Mouse (Mus musculus) embryonic fibroblast, embryonic 13.5 days (primary cell): ENCODE measurements around the gene Lingo2. TPM values are rescaled to one million over a fixed set of nuclear protein-coding genes. Genes with fewer than 3 reads are reported as not detected.
"Not testable (repeated sequence)": the region's sequence is repeated elsewhere in the genome, so short reads cannot be mapped to it uniquely, and the experiment has no call there.

Experiments used
- H3K27ac ChIP-seq: 2 replicates; pipeline ENCODE4 v1.5.1; 2012; ENCODE audit warnings: low read length, control low read depth, inconsistent platforms; ENCODE audit not compliant: insufficient read depth
- H3K4me1 ChIP-seq: 2 replicates; pipeline ENCODE4 v1.6.1; 2011; ENCODE audit warnings: low read length; ENCODE audit not compliant: control insufficient read depth, insufficient read depth
- H3K4me3 ChIP-seq: 2 replicates; pipeline ENCODE4 v1.5.1; 2011; ENCODE audit warnings: mild to moderate bottlenecking, control low read depth, low read length; ENCODE audit not compliant: insufficient read depth
- CTCF ChIP-seq: IDR thresholded peaks from 2 replicates; pipeline ENCODE4 v1.5.1; 2011; ENCODE audit warnings: mild to moderate bottlenecking, control low read depth, low read length, moderate library complexity, borderline replicate concordance; ENCODE audit not compliant: insufficient read depth
- POLR2A ChIP-seq: IDR thresholded peaks from 2 replicates; pipeline ENCODE4 v1.6.1; 2011; ENCODE audit warnings: low read depth, mild to moderate bottlenecking, control low read depth, low read length, moderate library complexity
- polyA plus RNA-seq: library from polyadenylated mRNA; stranded (reverse); fragments of >200 nt; gene quantifications from 2 replicates; pipeline ENCODE4 v1.2.4, GENCODE M21; 2011; ENCODE audit warnings: low read depth; ENCODE audit not compliant: missing spikeins, insufficient read length

Gene Lingo2
- polyA plus RNA-seq, 1 experiment = 3.9 TPM

DNA sequence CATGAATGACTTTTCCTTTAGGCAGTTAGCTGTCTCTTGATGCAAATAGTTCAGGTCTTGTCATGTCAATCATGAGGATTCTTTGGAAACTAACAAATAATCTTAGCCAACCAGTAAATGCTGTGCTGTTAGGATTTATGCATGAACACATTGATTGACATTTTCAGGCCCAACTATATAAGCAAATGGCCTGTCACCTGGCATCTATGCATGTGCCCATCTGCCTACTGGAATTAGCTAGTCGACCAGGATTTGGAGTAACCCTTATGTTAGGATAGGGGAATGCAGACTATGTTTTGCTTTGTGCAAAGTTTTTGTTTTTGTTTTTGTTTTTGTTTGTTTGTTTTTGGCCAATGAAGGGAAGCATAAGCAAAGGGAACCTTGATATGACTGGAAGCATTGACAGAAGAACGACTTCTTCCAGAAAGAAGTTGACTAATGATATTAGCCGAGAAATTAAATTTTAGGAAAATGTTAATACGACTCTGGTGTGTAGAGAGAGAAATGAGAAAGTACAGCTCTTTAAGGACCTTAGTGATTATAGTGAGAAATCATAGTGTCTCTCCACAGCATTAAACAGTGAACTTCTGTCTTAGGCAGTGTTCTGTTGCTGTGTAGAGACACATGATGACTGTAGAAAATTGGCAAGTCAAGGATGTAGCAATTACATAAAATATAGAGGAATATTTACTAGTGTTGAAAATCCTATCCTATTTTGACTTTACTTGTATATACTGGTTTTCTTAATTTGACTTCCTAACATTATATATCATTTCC lies 1257.0 kb downstream of the Lingo2 start:
- TF ChIP-seq POLR2A = no peak
- no peak for TF ChIP-seq CTCF
- Histone ChIP-seq H3K4me3 (no peak overlapping the region), H3K27ac (no peak overlapping the region), H3K4me1 (no peaks in the 10 kb centered on the region)

DNA sequence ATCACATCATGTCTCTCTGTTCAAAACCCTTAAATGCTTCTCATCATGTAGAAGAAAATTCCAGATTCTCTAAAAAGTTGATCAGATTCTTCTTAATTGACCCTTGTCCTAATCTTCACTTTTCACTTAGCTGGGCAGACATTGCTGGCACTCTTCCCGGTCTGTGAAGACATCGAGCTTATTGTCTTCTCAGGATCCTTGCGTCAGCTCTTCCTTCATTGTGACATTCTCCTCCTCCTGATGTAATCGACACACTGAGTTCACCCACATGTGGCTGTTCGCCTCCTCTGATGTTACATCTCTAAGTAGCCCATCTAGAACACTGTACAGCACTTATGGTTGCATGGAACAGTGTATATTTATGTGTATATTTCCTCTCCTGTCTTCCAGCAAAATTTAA lies 1261.0 kb downstream of the Lingo2 start:
- no peak overlapping the region for H3K27ac ChIP-seq
- TF ChIP-seq CTCF (no peak), POLR2A (no peak)
- H3K4me3 ChIP-seq = no peak overlapping the region
- H3K4me1 ChIP-seq = no peaks in the 10 kb centered on the region

DNA sequence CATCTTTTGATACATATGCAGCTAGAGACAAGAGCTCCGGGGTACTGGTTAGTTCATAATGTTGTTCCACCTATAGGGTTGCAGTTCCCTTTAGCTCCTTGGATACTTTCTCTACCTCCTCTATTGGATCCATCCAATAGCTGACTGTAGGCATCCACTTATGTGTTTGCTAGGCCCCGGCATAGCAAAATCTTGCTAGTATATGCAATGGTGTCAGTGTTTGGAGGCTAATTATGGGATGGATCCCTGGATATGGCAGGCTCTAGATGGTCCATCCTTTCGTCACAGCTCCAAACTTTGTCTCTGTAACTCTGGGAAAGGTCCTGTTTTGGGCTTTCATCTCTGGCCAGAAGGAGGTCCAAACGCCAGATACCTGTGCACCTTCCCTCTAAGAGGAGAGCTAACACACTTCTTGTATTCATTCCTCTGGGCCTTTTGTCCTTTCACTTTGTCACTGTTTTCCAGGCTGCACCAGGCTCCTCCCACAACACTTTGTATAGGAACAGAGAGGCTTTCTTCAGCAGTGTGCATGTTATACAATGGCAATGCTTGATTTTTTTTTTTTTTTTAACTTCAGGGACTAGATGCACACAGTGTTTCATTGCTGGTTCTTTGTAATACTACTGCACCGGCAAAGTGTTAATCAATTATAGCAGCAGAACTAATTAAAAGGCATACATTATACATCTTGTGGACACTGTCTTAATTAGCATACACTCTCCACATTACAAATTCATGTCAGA lies 1262.9 kb downstream of the Lingo2 start:
- not testable (repeated sequence) for H3K4me3 ChIP-seq, H3K27ac ChIP-seq, H3K4me1 ChIP-seq
